Mouse (Mus musculus): ENCODE results near the gene Fgfr2. TPM values are rescaled to one million over a fixed set of nuclear protein-coding genes. Genes with fewer than 3 reads are reported as not detected.

Gene Fgfr2
- total RNA-seq, 2 experiments from 2014 or later: 56.7 to 61.5 TPM

DNA sequence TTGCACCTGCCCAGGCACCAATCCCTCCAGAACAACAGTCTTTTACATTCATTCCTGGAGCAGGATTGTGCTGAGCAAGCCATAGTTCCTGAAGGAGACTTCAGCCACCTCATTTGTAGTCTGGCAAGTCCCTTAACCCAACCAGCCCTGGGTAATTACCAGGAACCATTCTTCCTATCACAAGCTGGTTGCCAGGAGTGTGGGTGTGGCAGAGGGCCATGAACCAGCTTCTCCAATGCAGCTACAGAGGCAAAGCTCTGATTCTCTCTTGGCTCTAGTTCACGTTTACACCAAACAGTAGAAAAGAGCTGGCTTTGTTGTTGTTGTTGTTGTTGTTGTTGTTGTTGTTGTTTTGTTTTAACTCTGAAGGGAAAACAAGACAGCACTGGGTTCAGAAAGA, 2260.6 kb downstream of the Fgfr2 start:
- DNase-seq (ENCODE audit: low spot score in 2 of 2): peak; percentile 26 to 58

DNA sequence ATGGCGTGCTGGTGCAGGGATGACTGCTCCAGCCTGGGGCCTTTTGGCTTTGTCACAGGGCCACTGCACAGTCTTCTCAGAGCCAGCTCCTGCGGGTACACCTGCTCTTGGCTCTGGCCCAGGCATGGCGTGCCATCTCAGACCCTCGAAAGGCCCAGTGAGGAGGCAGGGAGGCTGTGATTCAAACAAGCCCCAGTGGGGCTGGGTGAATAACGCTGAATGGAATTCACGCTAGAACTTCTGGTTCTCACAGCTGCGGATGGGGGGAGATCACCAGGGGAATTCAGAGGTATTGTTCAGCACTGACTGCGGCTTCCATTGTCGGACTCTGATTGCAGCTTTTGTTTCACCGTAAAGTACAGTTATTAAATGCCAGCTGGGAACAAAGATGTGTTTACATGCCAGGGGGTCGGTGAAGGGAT, 2262.4 kb downstream of the Fgfr2 start:
- DNase-seq (ENCODE audit: low spot score in 2 of 2): peak in 1 of 2 experiments; percentile 27

GRCm38 (mm10) chr7:130859926-130860325, 2263.2 kb downstream of the Fgfr2 start:
- no peak for DNase-seq (ENCODE audit: low spot score in 2 of 2)

- DNase-seq (ENCODE audit: low spot score in 2 of 2): no peak
These were observed 2265.2 kb downstream of the Fgfr2 start for GRCm38 (mm10) chr7:130857973-130858372.

GRCm38 (mm10) chr7:130855681-130856080, 2267.5 kb downstream of the Fgfr2 start:
- no peak for DNase-seq (ENCODE audit: low spot score in 2 of 2)

- no peak for DNase-seq (ENCODE audit: low spot score in 2 of 2)
These were observed 2268.4 kb downstream of the Fgfr2 start for GRCm38 (mm10) chr7:130854684-130855292.

- no peak for DNase-seq (ENCODE audit: low spot score in 2 of 2)
These were observed 2275.9 kb downstream of the Fgfr2 start for GRCm38 (mm10) chr7:130847164-130847718.

DNA sequence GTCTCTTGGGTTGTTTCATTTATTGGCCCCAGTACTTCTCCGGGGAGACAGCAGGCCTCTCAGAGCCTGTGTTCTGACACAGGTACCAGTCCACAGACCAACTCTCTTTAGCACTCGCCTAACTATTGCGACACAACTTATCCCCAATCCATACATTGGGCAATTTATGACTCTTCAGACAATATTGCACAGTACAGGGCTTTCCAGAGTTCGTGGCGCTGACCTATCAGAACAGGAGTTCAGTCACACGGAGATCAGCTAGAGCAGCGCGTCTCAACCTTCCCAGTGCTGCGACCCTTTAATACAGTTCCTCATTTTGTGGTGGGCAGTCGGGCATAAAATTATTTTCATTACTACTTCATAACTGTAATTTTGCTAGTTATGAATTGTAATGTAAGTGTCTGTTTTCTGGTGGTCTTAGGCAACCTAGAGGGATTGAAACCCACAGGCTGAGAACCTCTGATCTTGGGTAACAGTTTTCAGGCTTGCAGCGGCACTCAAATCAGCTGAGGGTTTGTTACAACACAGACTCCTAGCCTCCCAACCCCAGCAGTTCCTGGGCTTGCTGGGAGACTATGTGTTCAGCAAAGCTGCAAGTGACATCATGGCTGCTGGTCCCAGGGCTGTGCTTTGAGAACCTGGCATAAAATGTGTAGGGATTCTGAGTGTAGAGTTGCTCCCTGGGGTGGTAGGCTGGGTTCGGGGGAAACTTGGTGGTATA, 2283.6 kb downstream of the Fgfr2 start:
- no peak for DNase-seq (ENCODE audit: low spot score in 2 of 2)

- no peak for DNase-seq (ENCODE audit: low spot score in 2 of 2)
These were observed 2284.5 kb downstream of the Fgfr2 start for GRCm38 (mm10) chr7:130838658-130839025.

DNA sequence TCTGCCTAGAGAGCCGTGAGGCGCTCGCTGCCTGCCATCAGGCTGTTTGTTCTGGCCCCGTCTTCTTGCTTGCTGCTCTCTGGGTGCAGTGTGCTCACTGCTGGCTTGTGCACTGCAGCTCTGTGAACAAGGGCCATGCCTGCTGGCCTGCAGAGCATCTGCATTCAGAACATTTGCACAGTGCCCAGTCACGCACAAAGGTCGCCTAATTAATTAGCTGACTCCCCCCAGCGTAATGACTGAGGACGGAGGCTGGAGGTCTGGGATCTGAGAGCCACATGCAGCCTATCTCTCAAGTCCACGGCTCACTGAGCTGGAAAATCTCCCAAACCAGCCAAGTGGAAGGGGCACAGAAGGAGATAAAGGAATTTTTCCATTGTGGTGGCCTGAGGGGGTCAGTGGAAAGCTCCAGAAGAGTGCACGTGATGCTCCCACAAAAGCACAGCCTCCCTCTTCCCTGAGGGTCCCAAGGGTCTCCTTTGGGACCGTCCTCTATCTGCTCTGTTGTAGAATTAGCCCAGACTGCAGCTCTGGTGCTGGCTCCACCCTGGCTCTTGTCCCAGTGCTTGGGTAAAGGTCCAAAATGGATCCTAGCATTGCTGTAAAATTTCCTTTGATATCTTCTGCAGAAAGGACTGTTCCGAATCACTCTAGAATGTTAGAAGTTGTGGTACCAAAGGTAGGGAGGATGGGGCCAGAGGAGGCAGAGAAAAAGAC, 2285.1 kb downstream of the Fgfr2 start:
- DNase-seq (ENCODE audit: low spot score in 2 of 2): peak in 1 of 2 experiments; percentile 28

GRCm38 (mm10) chr7:130836066-130836465, 2287.1 kb downstream of the Fgfr2 start:
- no peak for DNase-seq (ENCODE audit: low spot score in 2 of 2)

DNA sequence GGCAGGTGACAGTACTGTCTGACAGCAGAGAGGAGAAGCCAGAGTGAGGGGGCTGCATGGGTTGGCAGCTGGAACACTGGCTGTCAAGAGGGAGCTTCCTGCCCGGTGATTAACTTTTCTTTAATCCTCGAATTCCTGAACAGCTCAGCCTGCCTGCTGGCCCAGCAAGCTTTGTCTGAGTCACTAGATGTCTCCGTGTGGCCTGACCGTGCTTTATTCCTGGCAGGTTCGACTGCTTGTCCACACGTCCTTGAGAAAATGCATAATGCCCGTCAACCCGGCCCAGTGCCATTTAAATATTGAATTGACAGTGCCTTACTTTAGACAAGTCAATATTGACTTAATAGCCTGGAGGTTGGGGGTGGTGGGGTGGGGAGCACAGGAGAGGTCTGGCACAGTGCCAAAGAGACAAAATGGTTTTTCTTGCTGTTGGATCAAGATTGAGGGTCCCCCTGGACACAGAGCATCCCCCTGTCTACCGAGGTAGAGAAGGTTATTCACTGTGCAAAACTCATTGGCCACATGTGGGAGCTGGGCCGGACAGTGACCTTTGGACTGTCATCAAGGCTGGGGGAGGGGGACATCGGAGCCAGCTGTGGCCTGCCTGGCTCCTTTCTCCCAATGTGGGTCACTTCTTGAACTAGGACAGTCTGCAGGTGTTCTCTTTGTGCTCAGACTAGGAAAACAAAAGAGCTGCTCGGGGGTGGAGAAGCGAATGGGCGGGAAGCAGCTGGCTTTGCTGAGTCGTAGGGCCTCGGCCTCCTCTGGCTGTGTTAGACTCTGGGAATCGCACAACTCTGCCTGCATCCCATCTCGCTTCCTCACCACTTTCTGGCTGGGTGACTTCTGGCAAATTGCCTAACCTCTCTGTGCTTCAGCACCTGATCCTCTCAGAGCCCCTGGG, 2287.9 kb downstream of the Fgfr2 start:
- DNase-seq (ENCODE audit: low spot score in 2 of 2): no peak

GRCm38 (mm10) chr7:130834299-130834698, 2288.9 kb downstream of the Fgfr2 start:
- DNase-seq (ENCODE audit: low spot score in 2 of 2): no peak

GRCm38 (mm10) chr7:130831586-130831985, 2291.6 kb downstream of the Fgfr2 start:
- no peak for DNase-seq (ENCODE audit: low spot score in 2 of 2)

- DNase-seq (ENCODE audit: low spot score in 2 of 2): no peak
These were observed 2294.7 kb downstream of the Fgfr2 start for GRCm38 (mm10) chr7:130828475-130828874.

DNA sequence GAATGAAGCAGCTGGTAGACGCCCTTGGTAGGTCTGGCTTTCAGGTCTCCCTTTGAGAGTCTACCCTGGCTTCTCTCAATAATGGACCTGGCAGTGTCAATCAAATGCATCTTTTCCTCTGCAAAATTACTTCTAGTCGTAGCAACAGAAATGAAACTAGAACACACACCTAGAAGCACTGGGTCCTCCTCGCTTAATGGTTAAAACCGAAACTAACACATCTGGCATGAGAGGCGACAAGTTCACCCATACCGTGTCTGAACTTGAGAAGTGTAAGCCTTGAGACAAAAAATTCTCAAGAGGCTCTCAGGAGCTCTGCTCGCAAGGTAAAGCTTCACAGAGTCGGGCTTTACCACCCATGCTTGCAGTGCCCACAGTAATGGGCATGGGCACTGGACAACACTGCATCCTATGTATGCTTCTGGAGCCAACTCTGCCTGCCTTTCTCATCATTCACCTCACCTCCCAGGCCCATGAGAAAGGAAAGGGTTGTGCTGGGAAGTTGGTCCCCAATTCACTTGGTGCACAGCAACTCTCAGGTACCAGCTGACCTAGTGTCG, 2295.2 kb downstream of the Fgfr2 start:
- no peak for DNase-seq (ENCODE audit: low spot score in 2 of 2)

- DNase-seq (ENCODE audit: low spot score in 2 of 2): peak; percentile 30 to 77
These were observed 2295.7 kb downstream of the Fgfr2 start for GRCm38 (mm10) chr7:130827431-130827830.

GRCm38 (mm10) chr7:130826343-130826742, 2296.8 kb downstream of the Fgfr2 start:
- DNase-seq (ENCODE audit: low spot score in 2 of 2): no peak

DNA sequence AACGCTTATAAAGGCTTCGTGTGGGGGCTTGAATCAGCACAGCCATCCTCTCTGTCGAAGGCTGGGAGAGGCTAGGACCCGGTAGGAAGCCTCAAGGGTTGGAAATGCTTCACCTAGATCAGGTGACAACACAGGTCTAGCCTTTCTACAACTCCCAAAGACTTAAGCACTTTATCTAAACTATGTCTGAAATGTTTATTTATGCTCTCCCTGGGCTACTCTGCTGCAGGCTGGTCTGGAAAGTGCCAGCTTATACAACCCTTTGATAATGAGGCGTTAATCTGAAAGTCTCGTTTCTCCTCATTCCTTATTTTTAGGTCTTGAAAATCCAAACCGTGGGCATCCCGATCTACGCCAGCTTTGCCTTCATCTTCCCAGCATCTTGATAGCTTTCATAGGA, 2299.2 kb downstream of the Fgfr2 start:
- DNase-seq (ENCODE audit: low spot score in 2 of 2): no peak

- DNase-seq (ENCODE audit: low spot score in 2 of 2): peak in 1 of 2 experiments; percentile 68
These were observed 2303.5 kb downstream of the Fgfr2 start for GRCm38 (mm10) chr7:130819624-130820023.

DNA sequence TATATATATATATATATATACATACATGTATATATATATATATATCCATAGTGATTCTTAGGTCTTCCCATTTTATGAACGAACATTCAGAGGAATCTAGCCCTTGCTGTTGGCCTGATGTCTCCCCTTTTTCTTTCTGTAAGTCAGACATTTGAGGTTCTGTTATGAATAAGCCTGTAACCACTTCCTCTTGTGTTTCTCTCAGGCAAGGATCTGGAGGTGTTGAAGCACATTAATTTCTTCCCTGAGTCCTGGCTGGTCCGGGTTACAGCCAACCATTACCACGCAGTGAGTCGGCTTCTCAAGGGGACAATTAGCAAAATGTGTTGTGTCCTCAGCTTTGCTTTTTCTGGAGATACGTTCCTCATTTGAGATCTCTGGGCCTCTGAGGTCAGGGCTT, 2304.3 kb downstream of the Fgfr2 start:
- DNase-seq (ENCODE audit: low spot score in 2 of 2): no peak

Data from layer of hippocampus, adult 18-20 months (tissue).